Mouse (Mus musculus) stomach, postnatal 0 days (tissue): ENCODE data around the gene Ube2n. TPM values are rescaled to one million over a fixed set of nuclear protein-coding genes. Genes with fewer than 3 reads are reported as not detected.
A peak's percentile ranks its signal among the peaks of the same experiment; 100 is the strongest.
"Not testable (repeated sequence)": the region's sequence is repeated elsewhere in the genome, so short reads cannot be mapped to it uniquely, and the experiment has no call there.

Source experiments
- ATAC-seq: fragments of 200-750 bp; cut with Nextera tagmentation; 2 replicates; pipeline ENCODE4 v1.8.0; 2017; ENCODE audit not compliant: low FRiP score, low TSS enrichment
- DNase-seq: peaks from one replicate; pipeline ENCODE4 v3.0.0-alpha.2; 2016; ENCODE audit warnings: low spot score
- H3K27ac ChIP-seq: fragments of 300-500 bp; sonication (generic); replicated peaks from 2 replicates; pipeline ENCODE4 v1.5.1; 2014; ENCODE audit warnings: mild to moderate bottlenecking, control low read depth
- H3K27me3 ChIP-seq: fragments of 300-500 bp; sonication (generic); 2 replicates; pipeline ENCODE4 v1.6.1; 2014; ENCODE audit warnings: low read length; ENCODE audit not compliant: control insufficient read depth, insufficient read depth
- H3K36me3 ChIP-seq: fragments of 300-500 bp; sonication (generic); 2 replicates; pipeline ENCODE4 v1.6.1; 2014; ENCODE audit warnings: low read length, mixed read lengths; ENCODE audit not compliant: control insufficient read depth, insufficient read depth
- H3K4me1 ChIP-seq: fragments of 300-500 bp; sonication (generic); replicated peaks from 2 replicates; pipeline ENCODE4 v1.6.1; 2014; ENCODE audit warnings: antibody characterized with exemption; ENCODE audit not compliant: control insufficient read depth, insufficient read depth
- H3K4me2 ChIP-seq: fragments of 300-500 bp; sonication (generic); replicated peaks from 2 replicates; pipeline ENCODE4 v1.6.1; 2014; ENCODE audit warnings: low read depth, mild to moderate bottlenecking, control low read depth, moderate library complexity
- H3K4me3 ChIP-seq: fragments of 300-500 bp; sonication (generic); 2 replicates; pipeline ENCODE4 v1.5.1; 2014; ENCODE audit warnings: low read depth, low read length, control low read depth
- H3K9ac ChIP-seq: fragments of 300-500 bp; sonication (generic); 2 replicates; pipeline ENCODE4 v1.6.1; 2014; ENCODE audit warnings: mild to moderate bottlenecking, low read length, control low read depth, mixed read lengths
- H3K9me3 ChIP-seq: fragments of 300-500 bp; sonication (generic); 2 replicates; pipeline ENCODE4 v1.6.1; 2016; ENCODE audit warnings: low read length; ENCODE audit not compliant: control insufficient read depth
- CTCF ChIP-seq: IDR thresholded peaks from 2 replicates; pipeline ENCODE4 v1.5.1; 2016; ENCODE audit warnings: antibody characterized with exemption, low read depth, mild to moderate bottlenecking, moderate library complexity
- EP300 ChIP-seq: optimal IDR thresholded peaks from 2 replicates; pipeline ENCODE3; 2016; ENCODE audit warnings: antibody characterized with exemption
- WGBS: fragments of 180-500 bp; shearing (Covaris S2); extraction: QIAGEN DNeasy Blood & Tissue Kit; methylation state at CpG from one replicate; pipeline ENCODE4 v1.1.7; 2014; 5-methylcytosine and 5-hydroxymethylcytosine counted together
- polyA plus RNA-seq: library from polyadenylated mRNA; unstranded; fragments of >200 nt; fragmentation: Nextera tagmentation; extraction: Ambion mirVana; gene quantifications from 2 replicates; pipeline ENCODE4 v1.2.1, GENCODE M21; 2015

Ube2n gene
- polyA plus RNA-seq, 1 experiment from 2014 or later: 229 TPM

DNA sequence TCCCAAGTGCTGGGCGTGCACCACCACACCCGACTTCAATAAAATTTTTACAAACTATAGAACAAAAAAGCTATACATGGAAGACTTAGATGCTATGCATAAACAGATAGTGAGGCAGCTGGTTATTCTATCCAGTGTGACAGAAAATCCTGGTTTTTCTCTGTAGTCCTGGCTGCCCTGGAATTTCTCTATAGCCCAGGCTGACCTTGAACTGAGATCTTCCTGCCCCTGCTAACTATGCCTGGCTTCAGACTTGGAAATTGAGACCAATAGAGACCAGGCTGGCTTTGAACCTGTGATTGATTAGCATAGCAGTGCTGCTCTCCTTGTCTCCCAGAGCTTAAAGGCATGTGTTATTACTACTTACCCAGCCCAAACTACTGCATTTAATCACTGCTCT is 31.2 kb downstream of the Ube2n start:
- WGBS: 89% methylated on average over 2 of the region's 2 CpGs
- H3K4me2 ChIP-seq: no peak overlapping the region
- H3K27me3 ChIP-seq: no peaks in the 10 kb centered on the region
- no peak for TF ChIP-seq EP300
- no peak for TF ChIP-seq CTCF
- H3K4me3 ChIP-seq: no peak overlapping the region
- 0 out of 2 replicates have a peak, but pooled peaks cover 6% of the 10 kb centered on the region for H3K36me3 ChIP-seq
- ATAC-seq (no peak), DNase-seq (no peak)
- H3K9me3 ChIP-seq: no peaks in the 10 kb centered on the region
- H3K4me1 ChIP-seq: no peaks in the 10 kb centered on the region
- no peak overlapping the region for H3K9ac ChIP-seq
- no peak overlapping the region for H3K27ac ChIP-seq

DNA sequence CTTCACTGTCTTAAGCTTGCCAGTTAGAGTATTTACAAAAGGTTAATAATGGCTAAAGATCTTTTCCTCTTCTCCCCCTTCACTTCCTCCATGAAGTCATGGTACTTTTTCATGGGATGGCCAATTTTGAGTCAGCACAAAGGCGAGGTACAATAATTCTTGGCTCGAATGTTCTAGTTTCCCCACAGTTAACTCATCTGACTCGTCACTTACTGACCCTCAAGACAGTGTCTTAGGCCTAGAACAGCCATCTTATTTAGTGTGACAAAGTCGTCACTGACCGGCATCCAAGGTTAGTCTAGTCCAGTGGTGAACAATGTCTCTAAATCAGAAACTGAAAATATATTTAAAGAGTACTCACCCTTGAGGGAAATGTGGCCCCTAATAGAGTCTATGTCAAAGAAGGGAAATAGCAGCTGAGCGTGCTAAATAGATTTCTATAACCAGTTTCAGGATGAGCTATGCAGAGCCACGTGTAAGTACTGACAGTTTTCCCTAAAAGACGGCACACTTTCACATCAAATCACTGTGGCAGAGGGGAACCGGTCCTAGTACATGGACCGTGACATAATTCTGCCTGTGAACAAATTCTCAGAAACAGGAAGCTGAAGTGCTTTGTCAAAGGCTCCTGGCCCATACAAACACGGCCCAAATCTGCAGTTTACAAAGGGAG is 33.3 kb downstream of the Ube2n start:
- Histone ChIP-seq H3K4me1 (no peaks in the 10 kb centered on the region), H3K9me3 (no peaks in the 10 kb centered on the region), H3K4me3 (no peak overlapping the region), H3K27me3 (no peaks in the 10 kb centered on the region), H3K27ac (no peak overlapping the region), H3K9ac (no peak overlapping the region), H3K4me2 (no peak overlapping the region), H3K36me3 (0 out of 2 replicates have a peak, but pooled peaks cover 6% of the 10 kb centered on the region)
- TF ChIP-seq EP300 (no peak), CTCF (no peak)
- 73% methylated on average over 11 of the region's 11 CpGs for WGBS
- ATAC-seq (no peak), DNase-seq (no peak)

DNA sequence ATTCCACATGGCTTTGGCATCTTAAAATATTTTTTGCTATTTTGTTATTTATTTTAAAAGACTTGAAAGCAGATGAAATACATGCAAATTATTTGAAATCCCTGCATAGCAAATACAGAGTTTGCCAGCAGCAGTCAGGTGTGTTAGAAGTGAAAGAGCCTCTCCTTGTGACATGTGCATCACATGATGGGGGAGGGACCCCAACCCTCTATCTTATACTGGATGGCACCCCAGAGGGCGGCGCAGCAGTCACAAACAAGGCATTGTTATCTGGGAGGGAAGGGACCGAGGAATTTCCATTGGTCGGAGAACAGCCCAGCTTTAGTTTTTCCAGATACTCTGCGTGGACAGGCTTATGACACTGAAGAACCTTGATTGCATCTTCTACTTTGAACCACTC is 34.1 kb downstream of the Ube2n start:
- not testable (repeated sequence) for H3K36me3 ChIP-seq, H3K27me3 ChIP-seq, H3K9ac ChIP-seq, DNase-seq, H3K4me3 ChIP-seq, H3K4me2 ChIP-seq, H3K9me3 ChIP-seq, H3K27ac ChIP-seq, ATAC-seq, H3K4me1 ChIP-seq
- 80% methylated on average over 5 of the region's 5 CpGs for WGBS

DNA sequence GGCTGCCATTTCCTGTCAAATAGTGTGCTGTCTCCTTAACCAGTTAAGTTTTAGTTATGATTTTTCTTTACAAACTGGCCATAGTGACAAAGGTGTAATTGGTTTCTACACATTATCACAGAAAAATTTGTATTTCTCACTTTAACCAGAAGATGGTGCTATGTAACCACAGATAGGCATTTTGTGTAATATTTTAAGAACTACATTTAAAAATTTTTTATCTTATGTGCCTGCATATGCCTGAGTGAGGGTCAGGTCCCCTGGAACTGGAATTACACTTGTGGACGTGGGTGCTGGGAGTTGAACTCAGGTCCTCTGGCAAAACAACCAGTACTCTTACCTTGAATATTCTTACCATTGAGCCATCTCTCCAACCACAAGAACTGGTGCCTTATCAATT is 35.6 kb downstream of the Ube2n start:
- no peaks in the 10 kb centered on the region for H3K27me3 ChIP-seq
- H3K9ac ChIP-seq: no peak overlapping the region
- H3K4me2 ChIP-seq: no peak overlapping the region
- ATAC-seq: no peak
- no peak overlapping the region for H3K4me3 ChIP-seq
- 53% methylated on average over 1 of the region's 1 CpGs for WGBS
- DNase-seq: no peak
- TF ChIP-seq CTCF (peak; percentile 77), EP300 (no peak)
- no peak overlapping the region for H3K27ac ChIP-seq
- no peaks in the 10 kb centered on the region for H3K9me3 ChIP-seq
- no peaks in the 10 kb centered on the region for H3K4me1 ChIP-seq
- H3K36me3 ChIP-seq: 0 out of 2 replicates have a peak, but pooled peaks cover 3% of the 10 kb centered on the region

DNA sequence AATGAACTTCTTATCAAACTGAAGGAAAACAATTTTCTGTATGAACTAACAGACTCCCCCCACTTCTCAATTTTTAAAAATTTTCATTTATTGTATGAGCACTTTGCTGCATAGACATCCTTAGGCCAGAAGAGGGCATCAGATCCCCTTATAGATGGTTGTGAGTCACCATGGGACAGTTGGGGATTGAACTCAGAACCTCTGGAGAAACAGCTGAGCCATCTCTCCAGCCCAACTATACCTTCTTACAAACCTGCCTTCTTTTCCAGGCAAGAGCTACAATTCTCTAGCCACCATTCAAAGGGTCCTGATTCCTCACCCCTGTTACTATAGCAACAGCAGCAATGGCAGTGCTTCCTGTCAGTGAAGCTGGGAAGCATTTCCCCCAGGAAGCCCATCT is 36.8 kb downstream of the Ube2n start:
- Histone ChIP-seq H3K36me3 (0 out of 2 replicates have a peak, but pooled peaks cover 3% of the 10 kb centered on the region), H3K27ac (no peak overlapping the region), H3K4me2 (no peak overlapping the region), H3K4me1 (no peaks in the 10 kb centered on the region), H3K9ac (no peak overlapping the region), H3K27me3 (no peaks in the 10 kb centered on the region), H3K4me3 (no peak overlapping the region), H3K9me3 (no peaks in the 10 kb centered on the region)
- ATAC-seq (no peak), DNase-seq (no peak)
- no peak for TF ChIP-seq EP300
- peak; percentile 68 for TF ChIP-seq CTCF

DNA sequence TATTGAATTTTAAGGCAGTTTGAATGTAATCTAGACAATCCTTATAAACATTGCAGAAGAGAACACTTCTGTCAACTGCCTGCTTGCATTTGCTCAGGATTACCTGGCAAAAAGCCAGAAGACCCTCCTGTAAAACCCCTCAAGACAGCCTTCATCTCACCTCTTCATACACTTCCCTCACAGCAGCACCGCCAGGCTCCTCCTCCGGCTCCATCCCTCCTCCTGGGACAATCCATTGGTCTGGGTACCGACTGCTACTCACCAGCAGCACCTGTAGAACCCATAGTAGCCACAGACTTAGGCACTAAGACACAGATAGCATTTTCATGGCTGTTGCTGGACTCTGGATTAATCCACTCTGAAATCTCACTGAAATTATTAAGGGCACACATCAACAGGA is 37.4 kb downstream of the Ube2n start:
- no peak overlapping the region for H3K4me2 ChIP-seq
- no peak overlapping the region for H3K9ac ChIP-seq
- H3K36me3 ChIP-seq: 0 out of 2 replicates have a peak, but pooled peaks cover 3% of the 10 kb centered on the region
- 62% methylated on average over 3 of the region's 3 CpGs for WGBS
- TF ChIP-seq EP300: no peak
- no peak for TF ChIP-seq CTCF
- no peak for DNase-seq
- no peaks in the 10 kb centered on the region for H3K9me3 ChIP-seq
- H3K4me1 ChIP-seq: no peaks in the 10 kb centered on the region
- H3K4me3 ChIP-seq: no peak overlapping the region
- H3K27ac ChIP-seq: no peak overlapping the region
- no peaks in the 10 kb centered on the region for H3K27me3 ChIP-seq
- no peak for ATAC-seq
